Mouse (Mus musculus) CH12.LX (cell line): ENCODE measurements around the gene Alcam. TPM values are rescaled to one million over a fixed set of nuclear protein-coding genes. Genes with fewer than 3 reads are reported as not detected.

Source experiments
- DNase-seq: peaks from one replicate; pipeline ENCODE4 v3.0.0-alpha.2; 2013; ENCODE audit errors: extremely low read depth
- H3K27ac ChIP-seq: 2 replicates; pipeline ENCODE4 v1.5.1; 2012; ENCODE audit warnings: low read depth, mild to moderate bottlenecking, control low read depth, moderate library complexity; ENCODE audit not compliant: insufficient read depth
- H3K27me3 ChIP-seq: replicated peaks from 2 replicates; pipeline ENCODE3; 2012; ENCODE audit warnings: inconsistent platforms
- H3K36me3 ChIP-seq, 2 experiments: replicated peaks in 1 of 2; 2 replicates each; pipeline versions ENCODE3 to v1.6.1; 2012; ENCODE audit warnings: inconsistent platforms in 1 of 2, low read length in 1 of 2, mild to moderate bottlenecking in 1 of 2, mixed read lengths in 1 of 2, moderate library complexity in 1 of 2; ENCODE audit not compliant: control insufficient read depth in 1 of 2, insufficient read depth in 1 of 2
- H3K4me1 ChIP-seq, 2 experiments: 2 replicates each; pipeline ENCODE4 v1.6.1; 2012; ENCODE audit warnings: inconsistent platforms in 1 of 2, moderate library complexity in 1 of 2; ENCODE audit not compliant: insufficient read depth in 2 of 2, control insufficient read depth in 1 of 2
- H3K4me2 ChIP-seq: 2 replicates; pipeline ENCODE4 v1.6.1; 2012; ENCODE audit warnings: low read depth, mild to moderate bottlenecking, control low read depth; ENCODE audit not compliant: poor library complexity, insufficient read depth, severe bottlenecking
- H3K4me3 ChIP-seq, 3 experiments: fragments of 150-350 bp in 1 of 3; sonication (generic) in 1 of 3; replicated peaks in 1 of 3; 2 replicates each; pipeline versions ENCODE3 to v1.5.1; 2011 to 2012; ENCODE audit warnings: low read depth in 2 of 3, low read length in 2 of 3, mild to moderate bottlenecking in 2 of 3, moderate library complexity in 2 of 3, control low read depth in 1 of 3, improper control_type of control experiment in 1 of 3, inconsistent platforms in 1 of 3, mixed read lengths in 1 of 3; ENCODE audit not compliant: poor library complexity in 1 of 3
- H3K79me2 ChIP-seq: replicated peaks from 2 replicates; pipeline ENCODE4 v1.6.1; 2012; ENCODE audit warnings: mild to moderate bottlenecking, moderate library complexity; ENCODE audit not compliant: control insufficient read depth, poor library complexity, insufficient read depth, severe bottlenecking; ENCODE audit errors: extremely low read depth
- H3K9ac ChIP-seq: 2 replicates; pipeline ENCODE4 v1.6.1; 2012; ENCODE audit warnings: low read depth, mild to moderate bottlenecking, control low read depth, moderate library complexity; ENCODE audit not compliant: insufficient read depth
- H3K9me3 ChIP-seq: replicated peaks from 2 replicates; pipeline ENCODE3; 2012; ENCODE audit warnings: low read length, inconsistent platforms, mixed read lengths
- BHLHE40 ChIP-seq: IDR thresholded peaks from 2 replicates; pipeline ENCODE4 v1.6.1; 2011; ENCODE audit warnings: mild to moderate bottlenecking, low read depth, low read length, improper control_type of control experiment
- CHD1 ChIP-seq: IDR thresholded peaks from 2 replicates; pipeline ENCODE4 v1.6.1; 2012; ENCODE audit warnings: low read depth, low read length, improper control_type of control experiment, inconsistent platforms
- CHD2 ChIP-seq: IDR thresholded peaks from 2 replicates; pipeline ENCODE4 v1.6.1; 2011; ENCODE audit warnings: low read length, improper control_type of control experiment
- CTCF ChIP-seq, 2 experiments: IDR thresholded peaks in 1 of 2; conservative IDR thresholded peaks in 1 of 2; 2 replicates each; pipeline ENCODE4 v1.5.1; 2011 to 2012; ENCODE audit warnings: low read depth in 2 of 2, low read length in 2 of 2, improper control_type of control experiment in 1 of 2, inconsistent platforms in 1 of 2, mild to moderate bottlenecking in 1 of 2, moderate library complexity in 1 of 2
- E2F4 ChIP-seq: IDR thresholded peaks from 2 replicates; pipeline ENCODE4 v1.6.1; 2011; ENCODE audit warnings: low read depth, low read length, improper control_type of control experiment; ENCODE audit not compliant: insufficient replicate concordance
- ELF1 ChIP-seq: IDR thresholded peaks from 2 replicates; pipeline ENCODE4 v1.6.1; 2014; ENCODE audit warnings: low read depth, mild to moderate bottlenecking, inconsistent platforms, low read length, improper control_type of control experiment
- EP300 ChIP-seq: IDR thresholded peaks from 2 replicates; pipeline ENCODE4 v1.6.1; 2011; ENCODE audit warnings: low read length, improper control_type of control experiment
- ETS1 ChIP-seq: conservative IDR thresholded peaks from 2 replicates; pipeline ENCODE4 v1.6.1; 2012; ENCODE audit warnings: low read depth, mild to moderate bottlenecking, inconsistent platforms, low read length, improper control_type of control experiment, moderate library complexity
- GABPA ChIP-seq: IDR thresholded peaks from 2 replicates; pipeline ENCODE4 v1.6.1; 2012; ENCODE audit warnings: low read depth, low read length, improper control_type of control experiment, inconsistent platforms; ENCODE audit not compliant: insufficient replicate concordance
- HCFC1 ChIP-seq: IDR thresholded peaks from 2 replicates; pipeline ENCODE4 v1.6.1; 2012; ENCODE audit warnings: low read depth, mild to moderate bottlenecking, inconsistent platforms, low read length, improper control_type of control experiment
- IRF4 ChIP-seq: IDR thresholded peaks from 2 replicates; pipeline ENCODE4 v1.6.1; 2014; ENCODE audit warnings: low read depth, mild to moderate bottlenecking, inconsistent platforms, low read length, improper control_type of control experiment
- JUN ChIP-seq: IDR thresholded peaks from 2 replicates; pipeline ENCODE4 v1.6.1; 2011; ENCODE audit warnings: low read depth, mild to moderate bottlenecking, low read length, improper control_type of control experiment, moderate library complexity; ENCODE audit not compliant: insufficient read depth
- JUND ChIP-seq: conservative IDR thresholded peaks from 2 replicates; pipeline ENCODE4 v1.6.1; 2011; ENCODE audit warnings: low read depth, low read length, improper control_type of control experiment
- KAT2A ChIP-seq: IDR thresholded peaks from 2 replicates; pipeline ENCODE4 v1.6.1; 2012; ENCODE audit warnings: low read length, improper control_type of control experiment, inconsistent platforms; ENCODE audit not compliant: insufficient replicate concordance
- MAFK ChIP-seq: IDR thresholded peaks from 2 replicates; pipeline ENCODE4 v1.6.1; 2011; ENCODE audit warnings: low read length, improper control_type of control experiment; ENCODE audit not compliant: insufficient replicate concordance
- MAX ChIP-seq: IDR thresholded peaks from 2 replicates; pipeline ENCODE4 v1.6.1; 2011; ENCODE audit warnings: low read length, improper control_type of control experiment
- MAZ ChIP-seq: IDR thresholded peaks from 2 replicates; pipeline ENCODE4 v1.6.1; 2012; ENCODE audit warnings: low read depth, mild to moderate bottlenecking, inconsistent platforms, low read length, improper control_type of control experiment, moderate library complexity
- MEF2A ChIP-seq: IDR thresholded peaks from 2 replicates; pipeline ENCODE4 v1.6.1; 2014; ENCODE audit warnings: low read depth, mild to moderate bottlenecking, inconsistent platforms, low read length, improper control_type of control experiment, borderline replicate concordance
- MXI1 ChIP-seq: IDR thresholded peaks from 2 replicates; pipeline ENCODE4 v1.6.1; 2011; ENCODE audit warnings: mild to moderate bottlenecking, low read depth, low read length, improper control_type of control experiment
- MYC ChIP-seq: IDR thresholded peaks from 2 replicates; pipeline ENCODE4 v1.6.1; 2011; ENCODE audit warnings: low read depth, mild to moderate bottlenecking, improper control_type of control experiment, low read length
- NELFE ChIP-seq: IDR thresholded peaks from 2 replicates; pipeline ENCODE4 v1.6.1; 2011; ENCODE audit warnings: low read depth, low read length, improper control_type of control experiment
- NRF1 ChIP-seq: IDR thresholded peaks from 2 replicates; pipeline ENCODE4 v1.6.1; 2014; ENCODE audit warnings: low read depth, mild to moderate bottlenecking, inconsistent platforms, low read length, improper control_type of control experiment, moderate library complexity
- PAX5 ChIP-seq: IDR thresholded peaks from 2 replicates; pipeline ENCODE4 v1.6.1; 2012; ENCODE audit warnings: low read length, inconsistent platforms, mixed read lengths
- POLR2A ChIP-seq: IDR thresholded peaks from 2 replicates; pipeline ENCODE4 v1.6.1; 2011; ENCODE audit warnings: low read depth, mild to moderate bottlenecking, improper control_type of control experiment, low read length
- POLR2AphosphoS2 ChIP-seq: IDR thresholded peaks from 2 replicates; pipeline ENCODE4 v1.6.1; 2011; ENCODE audit warnings: low read depth, low read length, improper control_type of control experiment
- RAD21 ChIP-seq: IDR thresholded peaks from 2 replicates; pipeline ENCODE4 v1.6.1; 2011; ENCODE audit warnings: low read depth, mild to moderate bottlenecking, low read length, improper control_type of control experiment, moderate library complexity
- RCOR1 ChIP-seq: conservative IDR thresholded peaks from 2 replicates; pipeline ENCODE4 v1.6.1; 2012; ENCODE audit warnings: low read depth, mild to moderate bottlenecking, inconsistent platforms, low read length, improper control_type of control experiment
- SIN3A ChIP-seq: IDR thresholded peaks from 2 replicates; pipeline ENCODE4 v1.6.1; 2012; ENCODE audit warnings: low read length, improper control_type of control experiment, inconsistent platforms
- SMC3 ChIP-seq: IDR thresholded peaks from 2 replicates; pipeline ENCODE4 v1.6.1; 2011; ENCODE audit warnings: low read depth, low read length, improper control_type of control experiment
- TBP ChIP-seq: conservative IDR thresholded peaks from 2 replicates; pipeline ENCODE4 v1.6.1; 2011; ENCODE audit warnings: low read depth, low read length, improper control_type of control experiment
- TCF12 ChIP-seq: IDR thresholded peaks from 2 replicates; pipeline ENCODE4 v1.6.1; 2014; ENCODE audit warnings: low read depth, mild to moderate bottlenecking, inconsistent platforms, low read length, improper control_type of control experiment
- UBTF ChIP-seq: IDR thresholded peaks from 2 replicates; pipeline ENCODE4 v1.6.1; 2012; ENCODE audit warnings: low read depth, mild to moderate bottlenecking, inconsistent platforms, low read length, improper control_type of control experiment, moderate library complexity
- USF1 ChIP-seq: IDR thresholded peaks from 2 replicates; pipeline ENCODE4 v1.6.1; 2014; ENCODE audit warnings: low read depth, mild to moderate bottlenecking, inconsistent platforms, low read length, improper control_type of control experiment
- USF2 ChIP-seq: conservative IDR thresholded peaks from 2 replicates; pipeline ENCODE4 v1.6.1; 2011; ENCODE audit warnings: low read depth, low read length, improper control_type of control experiment
- ZC3H11A ChIP-seq: IDR thresholded peaks from 2 replicates; pipeline ENCODE4 v1.6.1; 2012; ENCODE audit warnings: low read depth, mild to moderate bottlenecking, inconsistent platforms, low read length, improper control_type of control experiment
- ZKSCAN1 ChIP-seq: IDR thresholded peaks from 2 replicates; pipeline ENCODE4 v1.6.1; 2012; ENCODE audit warnings: low read depth, inconsistent platforms, low read length, improper control_type of control experiment, borderline replicate concordance
- ZMIZ1 ChIP-seq: IDR thresholded peaks from 2 replicates; pipeline ENCODE4 v1.6.1; 2012; ENCODE audit warnings: low read depth, mild to moderate bottlenecking, inconsistent platforms, low read length, improper control_type of control experiment
- ZNF384 ChIP-seq: IDR thresholded peaks from 2 replicates; pipeline ENCODE4 v1.6.1; 2012; ENCODE audit warnings: low read depth, low read length, improper control_type of control experiment, inconsistent platforms
- dilution Hi-C: fragments of 300-500 bp; cut with MboI; formaldehyde crosslinking; loops from 2 replicates; pipeline ENCODE4 v1.14.3; 2020; ENCODE audit warnings: low sequenced_read_pairs; ENCODE audit not compliant: extremely low pct_unique_long_range_greater_than_20kb, extremely low pct_ligation_motif_present
- in situ Hi-C: fragments of 300-500 bp; cut with MboI; formaldehyde crosslinking; loops from 3 replicates; pipeline ENCODE4 v1.14.3; 2019; ENCODE audit warnings: low sequenced_read_pairs, low pct_ligation_motif_present, low pct_unique_long_range_greater_than_20kb, mixed read lengths
- polyA plus RNA-seq: library from polyadenylated mRNA; unstranded; fragments of >175 nt; gene quantifications from 2 replicates; pipeline ENCODE4 v1.2.1, GENCODE M21; 2012; ENCODE audit warnings: low read depth; ENCODE audit not compliant: insufficient read length
- total RNA-seq, 2 experiments: library from RNA; depleted of rRNA; stranded (reverse); fragments of 300-350 nt in 1 of 2; fragments of >200 nt in 1 of 2; gene quantifications; 2 replicates each; pipeline ENCODE4 v1.2.3; 2012 to 2014

The Alcam gene
- total and polyA plus RNA-seq, 3 experiments, result 26.3 to 56.7 (median 54.6) TPM

DNA sequence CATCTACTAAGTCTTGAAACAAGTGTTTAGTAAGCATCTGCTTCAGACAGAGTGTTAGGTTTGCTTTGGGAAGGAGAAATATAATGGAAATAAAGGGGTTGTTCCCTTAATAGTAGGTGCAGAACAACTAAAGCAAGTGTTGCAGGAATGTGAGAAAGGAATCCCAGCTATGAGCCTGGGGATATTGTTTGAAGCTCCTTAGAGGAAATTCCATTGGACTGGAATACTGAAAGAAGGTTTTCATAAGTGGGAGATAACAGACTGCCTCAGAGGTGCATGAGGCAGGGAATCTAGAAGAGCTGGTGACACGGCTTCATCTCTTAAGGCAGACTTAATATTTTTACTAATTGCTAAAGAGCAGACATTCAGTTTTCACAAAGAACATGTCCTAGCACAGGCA lies 134.6 kb downstream of the Alcam start (continued):
- no peak for TF ChIP-seq ZNF384
- no peak for TF ChIP-seq PAX5
- TF ChIP-seq CTCF (conservative IDR thresholded peaks at IDR 0.05 in 1 of 2, IDR thresholded peaks at IDR 0.05 in 1 of 2; ENCODE audit: low read depth in 2 of 2, low read length in 2 of 2), result no peak
- no peak for TF ChIP-seq RCOR1

DNA sequence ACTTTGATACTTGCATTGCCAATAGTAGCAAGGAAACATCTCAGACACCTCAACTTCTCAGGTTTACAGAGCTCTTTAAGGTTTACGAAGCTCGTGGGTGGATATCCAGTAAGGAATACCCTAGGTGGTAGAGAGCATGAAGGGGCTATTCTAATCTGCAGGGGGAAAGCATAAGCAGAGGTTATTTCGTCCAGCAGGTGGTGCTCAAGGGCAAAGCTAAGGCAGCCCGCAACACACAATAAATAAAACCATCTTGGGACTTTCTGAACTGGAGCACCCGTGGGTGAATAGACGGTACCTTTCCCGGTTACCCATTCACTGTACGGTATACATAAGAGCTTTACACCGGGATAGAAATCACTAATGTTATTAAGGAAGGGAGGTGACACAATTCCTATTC lies 142.8 kb downstream of the Alcam start:
- Histone ChIP-seq H3K79me2 (no peaks in the 10 kb centered on the region; the same call in none of the 2 replicates), H3K27me3 (no peaks in the 10 kb centered on the region), H3K36me3 (no peaks in the 10 kb centered on the region), H3K4me3 (peak overlapping the region; percentile 34 to 46 (median 37)), H3K9ac (peak overlapping the region; percentile 45; the same call in 1 of the 2 replicates), H3K27ac (no peak overlapping the region), H3K4me1 (peaks cover 10 to 28% of the 10 kb centered on the region in 2 experiments; a peak in 3 of 4 replicates), H3K9me3 (no peaks in the 10 kb centered on the region), H3K4me2 (peak overlapping the region; percentile 81; the same call in 1 of the 2 replicates)
- DNase-seq, result peak; percentile 86
- dilution Hi-C loops (no loop called here), in situ Hi-C loops (loop anchor here (5.0 kb wide), 1 partner anchor 141 kb away; the partner anchor contains the start of gene Alcam)
- TF ChIP-seq MAX, result no peak
- TF ChIP-seq MXI1, result no peak
- no peak for TF ChIP-seq HCFC1
- no peak for TF ChIP-seq POLR2AphosphoS2
- no peak for TF ChIP-seq CHD2
- TF ChIP-seq SMC3, result peak; percentile 97
- no peak for TF ChIP-seq TBP
- no peak for TF ChIP-seq UBTF
- no peak for TF ChIP-seq GABPA
- no peak for TF ChIP-seq ZKSCAN1
- 0 out of 2 replicates have a peak, but pooled peaks have one; percentile 23 for TF ChIP-seq JUND
- TF ChIP-seq USF2, result no peak
- no peak for TF ChIP-seq TCF12
- TF ChIP-seq ELF1, result peak; percentile 27; the same call in 1 of the 2 replicates
- TF ChIP-seq JUN, result no peak
- TF ChIP-seq CTCF (conservative IDR thresholded peaks at IDR 0.05 in 1 of 2, IDR thresholded peaks at IDR 0.05 in 1 of 2; ENCODE audit: low read depth in 2 of 2, low read length in 2 of 2), result peak; percentile 80 to 96
- TF ChIP-seq ZNF384, result no peak
- no peak for TF ChIP-seq ETS1
- no peak for TF ChIP-seq BHLHE40
- TF ChIP-seq MAFK, result no peak
- TF ChIP-seq KAT2A, result no peak
- peak; percentile 82 for TF ChIP-seq ZC3H11A
- no peak for TF ChIP-seq RCOR1
- no peak; the same call in 1 of the 2 replicates for TF ChIP-seq MYC
- no peak for TF ChIP-seq E2F4
- no peak for TF ChIP-seq CHD1
- TF ChIP-seq EP300, result no peak
- no peak for TF ChIP-seq MEF2A
- TF ChIP-seq MAZ, result no peak
- TF ChIP-seq PAX5, result no peak
- no peak for TF ChIP-seq SIN3A
- TF ChIP-seq IRF4, result peak; percentile 80
- TF ChIP-seq ZMIZ1, result no peak
- peak; percentile 98 for TF ChIP-seq RAD21
- TF ChIP-seq NELFE, result no peak
- TF ChIP-seq USF1, result no peak
- no peak for TF ChIP-seq POLR2A
- no peak for TF ChIP-seq NRF1
